Mouse (Mus musculus): Measurements from ENCODE around the gene Fgfrl1.
A peak's percentile ranks its signal among the peaks of the same experiment; 100 is the strongest.

Fgfrl1 gene

GRCm38 (mm10) chr5:108692271-108692670, at the start of gene Fgfrl1:
Gene Fgfrl1 (plus strand): TSS chr5:108692382.
- DNase-seq = no peak

DNA sequence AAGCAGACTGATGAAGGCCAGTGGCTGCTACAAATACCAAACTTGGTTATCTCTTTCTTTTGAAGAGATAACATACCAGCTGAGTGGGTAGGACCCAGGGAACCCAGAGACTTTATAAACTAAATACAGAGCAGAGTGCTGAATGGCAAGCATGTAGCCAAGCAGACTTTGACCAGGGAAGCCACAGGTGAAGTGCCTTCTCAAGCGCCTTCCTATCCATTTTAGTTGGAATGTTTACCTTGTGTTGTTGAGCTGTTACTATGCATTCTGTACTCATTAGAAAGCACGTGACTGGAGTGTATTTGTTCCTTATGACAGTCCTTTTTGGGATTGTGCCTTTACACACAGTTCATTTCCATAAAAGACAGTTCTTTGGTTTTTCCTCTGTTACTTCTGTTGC, 48.5 kb upstream of the Fgfrl1 start:
- no peak for DNase-seq

DNA sequence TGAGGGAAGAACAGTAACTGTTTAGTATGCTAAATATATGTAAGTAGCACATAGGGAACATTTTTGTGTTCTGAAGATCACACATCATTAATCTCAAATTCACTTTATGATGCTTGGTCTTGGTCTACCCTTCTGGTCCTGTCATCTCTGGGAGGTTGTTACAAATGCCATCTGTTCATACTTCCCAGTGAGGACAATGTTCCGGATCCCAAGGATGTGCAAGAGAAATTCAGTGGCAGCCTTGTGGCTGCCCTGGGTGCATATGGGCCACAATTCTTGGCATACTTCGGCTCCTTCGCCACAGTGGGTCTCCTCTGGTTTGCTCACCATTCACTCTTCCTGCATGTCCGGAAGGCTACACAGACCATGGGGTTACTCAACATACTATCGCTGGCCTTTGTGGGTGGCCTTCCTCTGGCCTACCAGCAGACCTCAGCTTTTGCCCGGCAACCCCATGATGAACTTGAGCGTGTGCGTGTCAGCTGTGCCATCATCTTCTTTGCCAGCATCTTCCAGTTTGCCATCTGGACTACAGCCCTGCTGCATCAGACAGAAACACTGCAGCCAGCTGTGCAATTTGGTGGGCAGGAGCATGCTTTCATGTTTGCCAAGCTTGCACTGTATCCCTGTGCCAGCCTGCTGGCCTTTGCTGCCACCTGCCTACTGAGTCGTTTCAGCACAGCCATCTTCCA, 46.4 kb upstream of the Fgfrl1 start:
- DNase-seq = no peak

DNA sequence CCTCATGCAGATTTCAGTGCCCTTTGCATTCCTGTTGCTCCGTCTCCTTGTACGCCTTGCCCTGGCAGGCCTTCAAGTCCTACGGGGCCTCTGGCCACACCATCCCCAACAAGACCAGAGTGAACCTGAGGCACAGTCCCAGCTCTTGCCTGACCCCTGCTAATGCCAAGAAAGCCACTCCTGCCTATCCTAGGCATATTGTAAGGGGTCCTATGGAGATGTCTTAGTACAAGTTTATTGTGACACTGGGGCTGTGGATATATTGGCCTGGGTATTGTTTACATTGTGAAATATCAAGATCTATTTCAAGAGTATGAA, 45.9 kb upstream of the Fgfrl1 start:
- DNase-seq = no peak

- no peak for DNase-seq
Measured at GRCm38 (mm10) chr5:108647311-108647710, 44.9 kb upstream of the Fgfrl1 start.

DNA sequence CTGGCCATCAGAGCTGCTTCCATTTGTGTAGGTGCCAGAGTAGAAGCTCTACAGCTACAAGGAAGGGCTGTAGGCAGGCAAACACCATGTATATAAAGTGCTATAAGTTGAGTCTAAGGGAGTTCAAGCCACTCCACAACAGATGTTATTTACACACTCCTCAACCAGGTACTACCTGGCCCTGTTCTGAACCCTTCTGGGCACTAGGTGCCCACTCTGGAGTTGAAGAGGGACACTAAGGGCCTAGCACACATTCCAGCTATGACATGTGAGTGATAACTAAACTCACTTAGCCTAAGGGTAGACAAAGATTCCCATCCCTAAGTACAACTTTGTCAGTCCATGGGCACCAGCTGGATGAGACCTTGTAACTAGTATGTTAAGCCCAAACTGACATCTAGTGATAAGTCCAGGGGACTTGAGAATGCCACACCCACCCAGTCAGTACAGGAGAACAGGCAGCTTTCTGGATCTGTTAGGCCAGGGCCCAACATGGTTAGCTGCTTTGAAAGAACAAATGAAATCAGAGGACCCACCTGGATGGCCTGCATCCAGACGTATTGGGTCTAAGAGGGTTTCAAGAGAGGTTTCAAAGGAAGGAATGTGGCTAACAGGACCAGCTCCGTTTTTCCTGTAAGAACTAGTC, 44.2 kb upstream of the Fgfrl1 start:
- DNase-seq = no peak

GRCm38 (mm10) chr5:108648937-108649576, 43.1 kb upstream of the Fgfrl1 start:
- DNase-seq = no peak

DNA sequence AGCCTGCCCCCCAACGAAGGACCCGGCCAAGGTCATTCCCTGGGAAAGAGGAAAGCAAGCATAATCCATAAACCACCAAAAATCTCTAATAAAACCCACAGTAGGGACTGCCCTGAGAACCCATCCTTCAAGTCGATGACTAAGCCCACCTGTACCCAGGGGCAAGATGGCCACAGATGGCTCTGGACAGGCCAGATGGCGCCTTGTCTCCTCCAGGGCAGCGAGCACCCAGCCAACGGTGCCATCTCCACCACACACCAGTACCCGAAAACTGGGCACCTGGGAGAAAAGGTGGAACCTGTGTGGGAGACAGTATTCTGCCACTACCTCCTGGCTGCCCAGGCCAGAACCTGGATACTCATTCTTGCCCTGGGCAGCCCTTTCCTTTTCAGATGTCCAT, 41.8 kb upstream of the Fgfrl1 start:
- no peak for DNase-seq

- DNase-seq = no peak
Measured at GRCm38 (mm10) chr5:108651136-108651720, 41.0 kb upstream of the Fgfrl1 start.

- DNase-seq = peak; percentile 42
Measured at GRCm38 (mm10) chr5:108651823-108652222, 40.4 kb upstream of the Fgfrl1 start.

- peak; percentile 3 for DNase-seq
Measured at GRCm38 (mm10) chr5:108653341-108653740, 38.8 kb upstream of the Fgfrl1 start.

GRCm38 (mm10) chr5:108654444-108654990, 37.7 kb upstream of the Fgfrl1 start:
- peak; percentile 1 for DNase-seq

- peak; percentile 1 for DNase-seq
Measured at GRCm38 (mm10) chr5:108655381-108655780, 36.8 kb upstream of the Fgfrl1 start.

- peak; percentile 3 for DNase-seq
Measured at GRCm38 (mm10) chr5:108655891-108656650, 36.1 kb upstream of the Fgfrl1 start.

- no peak for DNase-seq
Measured at GRCm38 (mm10) chr5:108657406-108657805, 34.8 kb upstream of the Fgfrl1 start.

DNA sequence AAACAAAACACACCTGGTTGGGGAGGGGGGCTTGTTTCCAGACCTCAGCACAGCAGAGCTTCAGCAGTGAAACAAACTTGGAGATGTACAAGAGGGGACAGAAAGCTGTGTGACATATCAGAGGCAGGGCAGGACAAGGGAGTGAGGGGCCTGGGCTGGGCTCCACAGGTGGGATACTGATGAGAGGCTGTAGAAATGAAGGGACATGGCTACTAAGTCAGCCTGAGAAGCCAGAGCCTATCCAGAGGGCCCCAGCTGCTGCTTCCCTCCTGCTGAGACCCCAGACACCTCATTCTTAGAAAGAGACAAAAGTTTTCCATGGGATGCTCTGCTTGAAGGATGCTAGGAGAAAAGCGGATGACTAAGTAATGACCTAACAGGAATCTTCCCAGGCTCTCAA, 33.6 kb upstream of the Fgfrl1 start:
- no peak for DNase-seq

DNA sequence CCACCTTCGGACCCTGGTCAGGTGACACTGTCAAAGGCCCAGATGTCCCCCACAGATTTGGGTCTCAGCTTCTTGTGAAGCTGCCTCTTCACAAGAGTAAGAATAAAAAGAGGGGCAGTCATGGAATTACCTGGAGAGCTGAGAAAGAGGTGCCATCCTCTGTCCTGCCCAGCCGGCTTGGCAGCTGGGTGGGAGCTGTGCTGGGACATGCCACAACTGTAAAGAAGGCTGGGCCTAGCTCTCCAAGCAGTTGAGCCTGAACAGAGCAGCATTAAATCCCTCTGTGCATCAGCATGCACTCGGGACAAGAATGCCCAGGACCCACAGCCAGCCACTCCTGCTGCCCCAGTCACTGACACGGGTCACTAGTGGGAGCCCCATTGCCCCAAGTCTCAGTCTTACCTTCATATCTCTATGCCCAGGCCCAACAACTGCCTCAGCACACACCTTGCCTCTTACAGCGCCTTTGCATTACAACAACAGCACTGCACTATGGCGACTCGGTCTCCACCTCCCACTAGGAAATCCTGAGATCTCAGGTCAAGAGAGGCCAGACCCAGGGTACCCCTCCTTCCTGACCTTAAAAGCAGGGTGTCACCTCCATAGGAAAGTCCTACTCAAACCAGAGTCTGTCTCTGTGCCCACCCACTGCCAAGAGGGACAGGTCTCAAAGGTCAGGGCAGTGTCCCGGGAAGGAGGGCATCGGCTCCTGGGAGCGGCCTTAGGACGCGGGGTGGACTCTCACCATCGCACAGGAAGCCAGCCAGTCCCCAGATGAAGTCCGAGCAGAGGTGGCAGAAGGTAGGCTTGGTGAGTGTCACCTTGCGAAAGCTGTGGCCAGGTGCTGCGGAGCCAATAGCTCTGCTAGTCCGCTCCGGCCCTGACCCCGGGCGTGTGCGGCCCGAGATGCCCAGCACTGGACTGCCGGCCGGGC, 32.2 kb upstream of the Fgfrl1 start, which contains the start of gene Idua:
TSS of gene Idua (plus strand) at position 634 of the 934 bp plus-strand sequence.
- DNase-seq = no peak

DNA sequence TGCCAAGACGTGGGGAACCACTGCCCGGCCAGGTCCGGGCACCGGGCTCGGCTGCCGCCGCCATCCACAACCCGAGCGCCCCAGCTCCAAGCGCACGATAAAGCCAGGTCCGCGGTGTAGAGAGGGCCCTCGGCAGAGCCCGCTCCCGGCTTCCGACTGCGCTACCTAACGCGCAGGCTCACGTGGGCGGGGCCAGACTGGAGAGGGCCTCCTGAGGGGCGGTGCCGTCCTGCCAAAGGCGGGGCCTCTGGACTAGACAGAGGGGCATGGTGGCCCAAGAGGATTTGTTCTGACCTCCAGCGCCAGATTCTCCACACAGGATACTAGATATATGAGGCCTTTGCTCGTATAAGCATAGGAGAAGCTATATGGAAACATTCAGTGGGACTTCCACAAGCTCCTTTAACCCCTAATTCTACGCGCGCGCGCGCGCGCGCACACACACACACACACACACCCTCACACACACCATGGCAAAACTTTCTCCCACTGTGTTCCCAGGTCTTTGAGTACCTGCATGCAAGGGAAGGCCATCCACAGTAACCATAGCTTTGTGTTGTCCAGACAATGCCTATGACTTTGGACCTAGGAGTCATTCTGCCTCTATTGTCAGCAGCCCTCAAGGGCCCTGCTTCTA, 31.4 kb upstream of the Fgfrl1 start:
- peak; percentile 91 for DNase-seq

- no peak for DNase-seq
Measured at GRCm38 (mm10) chr5:108662772-108663171, 29.4 kb upstream of the Fgfrl1 start.

DNA sequence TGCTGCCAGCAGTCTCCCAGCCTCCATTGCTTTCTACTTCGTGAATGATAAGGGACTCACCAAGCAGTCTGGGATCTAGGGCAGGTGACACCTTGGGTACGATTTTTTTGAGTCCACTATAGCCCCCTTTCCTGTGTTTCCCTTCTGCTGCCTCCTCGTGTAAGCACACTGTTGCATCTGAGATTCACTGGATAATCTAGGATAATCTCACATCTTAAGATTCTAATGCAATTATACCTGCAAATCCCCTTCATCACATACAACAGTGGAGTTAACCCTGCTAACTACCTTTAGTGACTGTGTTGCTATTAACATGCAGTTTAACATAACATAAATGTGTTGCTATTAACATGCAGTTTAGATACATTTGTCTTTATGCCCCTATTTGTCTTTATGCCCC, 27.1 kb upstream of the Fgfrl1 start:
- no peak for DNase-seq

DNA sequence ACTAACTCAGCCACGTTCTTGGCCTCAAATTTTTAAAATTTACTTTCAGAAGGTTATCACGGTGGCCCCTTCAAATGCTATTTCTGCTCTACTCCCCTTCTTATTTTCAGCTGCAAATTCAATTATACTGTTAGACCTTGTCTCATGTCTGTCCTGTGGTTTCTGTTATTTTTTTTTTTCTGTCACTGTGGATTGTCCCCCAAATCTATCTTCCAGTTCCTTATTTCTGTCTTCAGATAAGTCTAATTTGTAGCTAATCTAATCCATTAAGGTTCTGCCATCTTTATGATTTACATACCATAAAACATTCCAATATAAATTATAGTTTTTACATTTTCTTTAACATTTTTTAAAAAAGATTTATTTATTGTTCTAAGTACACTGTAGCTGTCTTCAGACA, 24.8 kb upstream of the Fgfrl1 start:
- no peak for DNase-seq
